Mouse (Mus musculus): ENCODE measurements at regions not wholly inside any gene's neighbourhood (a gene's known extent, or its start where the extent isn't known, plus 50 kb on each side); places are given as distances from the start of the nearest gene placed in this dataset.

- no peak for TF ChIP-seq CTCF (IDR thresholded peaks at IDR 0.05; ENCODE audit: low read depth)
- H3K9ac ChIP-seq (ENCODE audit: low read depth, low read length) = no peak overlapping the region
- WGBS = 38% methylated on average over 12 of the region's 12 CpGs
- H3K36me3 ChIP-seq (ENCODE audit: control insufficient read depth, insufficient read depth) = no peaks in the 10 kb centered on the region
- H3K4me3 ChIP-seq (ENCODE audit: low read depth, low read length) = no peak overlapping the region
- H3K9me3 ChIP-seq (ENCODE audit: control insufficient read depth) = no peaks in the 10 kb centered on the region
- no peak overlapping the region for H3K27ac ChIP-seq (ENCODE audit: low read depth, low read length)
- no peaks in the 10 kb centered on the region for H3K27me3 ChIP-seq (replicated peaks; ENCODE audit: control insufficient read depth, insufficient read depth, low read length)
- peak overlapping the region; percentile 25; the same call in 1 of the 2 replicates for H3K4me2 ChIP-seq (replicated peaks; ENCODE audit: low read depth)
- no peaks in the 10 kb centered on the region for H3K4me1 ChIP-seq (replicated peaks; ENCODE audit: control insufficient read depth, insufficient read depth, low read length)
- no peak for ATAC-seq
Observed at GRCm38 (mm10) chr4:127549581-127549980, 191.6 kb upstream of the Gjb5 start.

DNA sequence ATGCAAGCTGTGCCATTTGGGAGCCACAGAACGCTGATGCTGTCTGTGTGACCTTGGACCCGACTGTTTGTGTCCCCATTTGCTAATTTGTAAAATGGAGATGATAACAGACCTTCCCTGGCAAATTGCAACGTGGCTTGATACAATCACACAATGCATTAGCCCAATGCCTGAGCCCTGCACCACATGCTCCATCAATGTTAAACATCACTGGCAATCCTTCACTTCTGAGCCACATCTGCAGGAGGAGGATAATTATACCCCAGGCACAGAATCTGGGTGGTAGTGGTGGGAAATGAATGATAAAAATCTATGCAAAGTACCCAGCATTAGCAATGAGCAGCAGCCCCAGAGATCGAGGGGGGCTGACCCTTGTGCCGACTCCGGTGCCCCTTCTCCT lies 191.0 kb upstream of the Gjb5 start:
- Histone ChIP-seq H3K9me3 (ENCODE audit: control insufficient read depth) (no peaks in the 10 kb centered on the region), H3K27ac (ENCODE audit: low read depth, low read length) (no peak overlapping the region), H3K36me3 (ENCODE audit: control insufficient read depth, insufficient read depth) (no peaks in the 10 kb centered on the region), H3K27me3 (replicated peaks; ENCODE audit: control insufficient read depth, insufficient read depth, low read length) (no peaks in the 10 kb centered on the region), H3K4me2 (replicated peaks; ENCODE audit: low read depth) (no peak overlapping the region), H3K9ac (ENCODE audit: low read depth, low read length) (no peak overlapping the region), H3K4me1 (replicated peaks; ENCODE audit: control insufficient read depth, insufficient read depth, low read length) (no peaks in the 10 kb centered on the region), H3K4me3 (ENCODE audit: low read depth, low read length) (no peak overlapping the region)
- WGBS = 47% methylated on average over 6 of the region's 6 CpGs
- no peak for ATAC-seq
- no peak for TF ChIP-seq CTCF (IDR thresholded peaks at IDR 0.05; ENCODE audit: low read depth)

GRCm38 (mm10) chr4:127545106-127545505 lies 187.1 kb upstream of the Gjb5 start:
- H3K9me3 ChIP-seq (ENCODE audit: control insufficient read depth) = no peaks in the 10 kb centered on the region
- H3K27ac ChIP-seq (ENCODE audit: low read depth, low read length) = no peak overlapping the region
- WGBS = 81% methylated on average over 6 of the region's 6 CpGs
- H3K9ac ChIP-seq (ENCODE audit: low read depth, low read length) = no peak overlapping the region
- no peak for ATAC-seq
- no peak for TF ChIP-seq CTCF (IDR thresholded peaks at IDR 0.05; ENCODE audit: low read depth)
- H3K4me1 ChIP-seq (replicated peaks; ENCODE audit: control insufficient read depth, insufficient read depth, low read length) = no peaks in the 10 kb centered on the region
- H3K4me3 ChIP-seq (ENCODE audit: low read depth, low read length) = no peak overlapping the region
- no peaks in the 10 kb centered on the region for H3K27me3 ChIP-seq (replicated peaks; ENCODE audit: control insufficient read depth, insufficient read depth, low read length)
- no peaks in the 10 kb centered on the region for H3K36me3 ChIP-seq (ENCODE audit: control insufficient read depth, insufficient read depth)
- H3K4me2 ChIP-seq (replicated peaks; ENCODE audit: low read depth) = no peak overlapping the region

- no peak for TF ChIP-seq CTCF (IDR thresholded peaks at IDR 0.05; ENCODE audit: low read depth)
- Histone ChIP-seq H3K4me3 (ENCODE audit: low read depth, low read length) (no peak overlapping the region), H3K36me3 (ENCODE audit: control insufficient read depth, insufficient read depth) (no peaks in the 10 kb centered on the region), H3K4me2 (replicated peaks; ENCODE audit: low read depth) (no peak overlapping the region), H3K27me3 (replicated peaks; ENCODE audit: control insufficient read depth, insufficient read depth, low read length) (no peaks in the 10 kb centered on the region), H3K9me3 (ENCODE audit: control insufficient read depth) (no peaks in the 10 kb centered on the region), H3K27ac (ENCODE audit: low read depth, low read length) (no peak overlapping the region), H3K9ac (ENCODE audit: low read depth, low read length) (no peak overlapping the region), H3K4me1 (replicated peaks; ENCODE audit: control insufficient read depth, insufficient read depth, low read length) (no peaks in the 10 kb centered on the region)
- WGBS = 90% methylated on average over 2 of the region's 2 CpGs
- ATAC-seq = no peak
Observed at GRCm38 (mm10) chr4:127543276-127543675, 185.3 kb upstream of the Gjb5 start.

GRCm38 (mm10) chr4:127542771-127543170 lies 184.8 kb upstream of the Gjb5 start:
- Histone ChIP-seq H3K27me3 (replicated peaks; ENCODE audit: control insufficient read depth, insufficient read depth, low read length) (no peaks in the 10 kb centered on the region), H3K4me1 (replicated peaks; ENCODE audit: control insufficient read depth, insufficient read depth, low read length) (no peaks in the 10 kb centered on the region), H3K9ac (ENCODE audit: low read depth, low read length) (no peak overlapping the region), H3K9me3 (ENCODE audit: control insufficient read depth) (no peaks in the 10 kb centered on the region), H3K27ac (ENCODE audit: low read depth, low read length) (no peak overlapping the region), H3K4me3 (ENCODE audit: low read depth, low read length) (no peak overlapping the region), H3K4me2 (replicated peaks; ENCODE audit: low read depth) (no peak overlapping the region), H3K36me3 (ENCODE audit: control insufficient read depth, insufficient read depth) (no peaks in the 10 kb centered on the region)
- no peak for ATAC-seq
- WGBS = 65% methylated on average over 4 of the region's 4 CpGs
- no peak for TF ChIP-seq CTCF (IDR thresholded peaks at IDR 0.05; ENCODE audit: low read depth)

DNA sequence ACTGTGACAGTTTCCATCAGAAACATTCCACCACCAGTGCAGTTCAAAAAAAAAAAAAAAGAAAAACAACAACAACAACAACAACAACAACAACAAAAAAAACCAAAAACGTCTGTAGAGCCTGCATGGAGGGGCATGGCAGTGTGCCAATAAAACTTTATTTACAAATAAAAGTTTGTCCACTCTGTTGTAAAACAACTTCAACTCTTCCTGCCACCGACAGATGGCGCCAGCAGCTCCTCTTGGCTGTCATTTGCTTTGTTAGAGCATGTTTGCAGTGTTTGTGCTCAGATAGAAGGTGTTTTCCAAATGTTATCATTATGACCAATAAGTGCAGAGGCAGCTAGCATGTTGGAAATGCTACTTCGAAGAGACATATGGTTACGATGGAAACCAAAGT lies 179.0 kb upstream of the Gjb5 start:
- Histone ChIP-seq H3K4me3 (ENCODE audit: low read depth, low read length) (no peak overlapping the region), H3K4me1 (replicated peaks; ENCODE audit: control insufficient read depth, insufficient read depth, low read length) (no peaks in the 10 kb centered on the region), H3K9me3 (ENCODE audit: control insufficient read depth) (no peaks in the 10 kb centered on the region), H3K4me2 (replicated peaks; ENCODE audit: low read depth) (no peak overlapping the region), H3K9ac (ENCODE audit: low read depth, low read length) (no peak overlapping the region), H3K36me3 (ENCODE audit: control insufficient read depth, insufficient read depth) (no peaks in the 10 kb centered on the region), H3K27me3 (replicated peaks; ENCODE audit: control insufficient read depth, insufficient read depth, low read length) (no peaks in the 10 kb centered on the region), H3K27ac (ENCODE audit: low read depth, low read length) (no peak overlapping the region)
- no peak for ATAC-seq
- WGBS = 45% methylated on average over 5 of the region's 5 CpGs
- TF ChIP-seq CTCF (IDR thresholded peaks at IDR 0.05; ENCODE audit: low read depth) = peak; percentile 64

GRCm38 (mm10) chr4:127535630-127536029 lies 177.6 kb upstream of the Gjb5 start:
- no peaks in the 10 kb centered on the region for H3K9me3 ChIP-seq (ENCODE audit: control insufficient read depth)
- TF ChIP-seq CTCF (IDR thresholded peaks at IDR 0.05; ENCODE audit: low read depth) = peak; percentile 36
- no peak overlapping the region for H3K27ac ChIP-seq (ENCODE audit: low read depth, low read length)
- no peak overlapping the region for H3K9ac ChIP-seq (ENCODE audit: low read depth, low read length)
- 77% methylated on average over 7 of the region's 7 CpGs for WGBS
- H3K4me2 ChIP-seq (replicated peaks; ENCODE audit: low read depth) = no peak overlapping the region
- ATAC-seq = no peak
- H3K36me3 ChIP-seq (ENCODE audit: control insufficient read depth, insufficient read depth) = no peaks in the 10 kb centered on the region
- no peaks in the 10 kb centered on the region for H3K27me3 ChIP-seq (replicated peaks; ENCODE audit: control insufficient read depth, insufficient read depth, low read length)
- H3K4me1 ChIP-seq (replicated peaks; ENCODE audit: control insufficient read depth, insufficient read depth, low read length) = no peaks in the 10 kb centered on the region
- no peak overlapping the region for H3K4me3 ChIP-seq (ENCODE audit: low read depth, low read length)
